In the genomic region with DNA sequence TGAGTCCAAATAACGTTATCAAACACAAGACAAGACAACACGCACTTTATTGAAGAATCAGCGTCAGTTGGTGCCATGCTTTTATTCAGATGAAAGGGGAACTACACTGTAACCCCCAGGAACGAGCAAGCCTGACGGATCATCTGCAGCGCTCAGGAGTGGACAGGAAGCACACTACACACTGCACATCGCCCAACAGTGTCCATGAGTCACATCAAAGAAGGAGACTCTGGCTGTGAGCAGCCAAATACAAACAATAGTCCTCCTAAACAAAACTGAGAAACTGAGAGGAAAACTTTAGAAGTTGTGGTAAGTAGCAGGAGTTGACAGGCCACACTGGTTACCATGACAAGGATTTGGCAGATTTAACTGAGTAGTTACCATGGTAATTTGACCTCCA, we compare ENCODE assay signal across 16 mouse cellular contexts. TPM values are rescaled to one million over a fixed set of nuclear protein-coding genes. Genes with fewer than 3 reads are reported as not detected.
"Had no signal": no experiment of that assay in that cellular context is flagged by ENCODE, and none has a peak within 500 bp of the region (broad histone marks: within the 10 kb centered on the region; RNA-seq: fewer than 3 reads in every experiment).

No protein-coding gene starts in this region.

- H3K9ac ChIP-seq: kidney, embryonic 15.5 days; limb, embryonic 13.5 days; liver, embryonic 14.5 days; neural tube, embryonic 13.5 days had no signal

- H3K9me3 ChIP-seq: kidney, embryonic 15.5 days; limb, embryonic 13.5 days; neural tube, embryonic 13.5 days had no signal

- H3K27ac ChIP-seq: kidney, embryonic 15.5 days; limb, embryonic 13.5 days; liver, embryonic 14.5 days; neural tube, embryonic 13.5 days had no signal

- DNase-seq: kidney, adult 2 months; kidney, postnatal 14 days; left cerebral cortex, postnatal 4 days; lung, adult 2 months; retina, postnatal 1 day; right cerebral cortex, postnatal 4 days; spleen, adult 18-20 months; thymus, adult 18-20 months; thymus, postnatal 14 days had no signal

- H3K27me3 ChIP-seq: neural tube, embryonic 13.5 days had no signal

- H3K4me3 ChIP-seq: kidney, embryonic 15.5 days; limb, embryonic 13.5 days; neural tube, embryonic 13.5 days had no signal

- H3K4me2 ChIP-seq: kidney, embryonic 15.5 days; limb, embryonic 13.5 days; neural tube, embryonic 13.5 days had no signal

- ATAC-seq: intestine, embryonic 16.5 days had no signal

- H3K4me1 ChIP-seq: kidney, embryonic 15.5 days; limb, embryonic 13.5 days; neural tube, embryonic 13.5 days had no signal

RNA-seq across cellular contexts. Expression of gene Gpr25, which starts 7.6 kb away (rescaled TPM):
- polyA plus RNA-seq: intestine, embryonic 16.5 days; kidney, embryonic 15.5 days; limb, embryonic 13.5 days; liver, embryonic 14.5 days; stomach, embryonic 14.5 days had no signal

RNA-seq across cellular contexts. Expression of gene Mroh3, which starts 55.6 kb away (rescaled TPM):
- polyA plus RNA-seq: limb, embryonic 13.5 days; liver, adult 2 months; neural tube, embryonic 13.5 days had no signal
